Mouse (Mus musculus) cortical plate, adult 2 months (tissue): ENCODE results near the gene Plg.

Source experiments
- CTCF ChIP-seq: fragments of 200-500 bp; IDR thresholded peaks from 2 replicates; pipeline ENCODE4 v1.5.1; 2011; ENCODE audit warnings: mild to moderate bottlenecking, control low read depth, low read length; ENCODE audit not compliant: insufficient read depth; ENCODE audit errors: extremely low read depth
- POLR2A ChIP-seq: fragments of 200-500 bp; IDR thresholded peaks from 2 replicates; pipeline ENCODE4 v1.6.1; 2011; ENCODE audit warnings: mild to moderate bottlenecking, low read length, control low read depth; ENCODE audit not compliant: insufficient read depth; ENCODE audit errors: extremely low read depth

GRCm38 (mm10) chr17:12387781-12388180 is 9.4 kb downstream of the Plg start:
- TF ChIP-seq CTCF (no peak), POLR2A (no peak)
